Mouse (Mus musculus): ENCODE measurements around the gene 4930507D05Rik. TPM values are rescaled to one million over a fixed set of nuclear protein-coding genes. Genes with fewer than 3 reads are reported as not detected.
"Not testable (repeated sequence)": the region's sequence is repeated elsewhere in the genome, so short reads cannot be mapped to it uniquely, and the experiment has no call there.

4930507D05Rik gene
- total and polyA plus RNA-seq, 2 experiments from 2014 or later = 1.2 to 2.7 TPM

DNA sequence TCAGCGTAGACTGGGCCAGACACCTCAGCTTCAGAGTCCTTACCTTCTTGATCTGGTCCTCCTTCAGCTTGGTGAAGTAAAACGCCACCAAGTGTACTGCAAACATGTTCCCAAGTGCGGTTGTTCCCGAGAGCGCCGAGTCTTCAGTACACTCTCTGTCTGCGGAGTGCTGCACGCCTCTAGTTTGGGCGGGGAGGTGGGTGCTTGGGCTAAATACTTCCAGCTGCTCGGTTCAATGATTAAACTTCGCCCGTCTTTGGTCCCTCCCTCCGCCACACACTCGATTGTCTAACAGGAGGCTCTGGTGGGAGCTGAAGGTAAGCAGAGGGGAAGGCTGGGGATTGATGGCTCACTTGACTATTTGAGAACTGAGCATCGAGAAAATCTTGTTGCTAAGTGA, 27.0 kb upstream of the 4930507D05Rik start, which contains the start of gene Hkdc1:
Gene Hkdc1 (minus strand): TSS at position 237 of the 400 bp plus-strand sequence.
- Histone ChIP-seq H3K36me3 (ENCODE audit: insufficient read depth, low read length) (no peaks in the 10 kb centered on the region), H3K9me3 (ENCODE audit: low read length) (no peaks in the 10 kb centered on the region), H3K4me2 (ENCODE audit: low read depth, low read length, poor library complexity, severe bottlenecking) (no peak within 1 kb of the TSS), H3K27ac (ENCODE audit: low read depth, low read length) (no peak within 1 kb of the TSS), H3K9ac (replicated peaks; ENCODE audit: low read length, poor library complexity, severe bottlenecking) (no peak within 1 kb of the TSS), H3K4me1 (ENCODE audit: insufficient read depth, low read length) (no peaks in the 10 kb centered on the region), H3K27me3 (ENCODE audit: insufficient read depth, low read length) (no peaks in the 10 kb centered on the region), H3K4me3 (ENCODE audit: low read depth, low read length) (no peak within 1 kb of the TSS)
- no peak for ATAC-seq (ENCODE audit: low FRiP score)
- TF ChIP-seq CTCF (IDR thresholded peaks at IDR 0.05) = no peak
- no peak for DNase-seq (ENCODE audit: low spot score)
- WGBS = 53% methylated on average over 15 of the region's 15 CpGs

DNA sequence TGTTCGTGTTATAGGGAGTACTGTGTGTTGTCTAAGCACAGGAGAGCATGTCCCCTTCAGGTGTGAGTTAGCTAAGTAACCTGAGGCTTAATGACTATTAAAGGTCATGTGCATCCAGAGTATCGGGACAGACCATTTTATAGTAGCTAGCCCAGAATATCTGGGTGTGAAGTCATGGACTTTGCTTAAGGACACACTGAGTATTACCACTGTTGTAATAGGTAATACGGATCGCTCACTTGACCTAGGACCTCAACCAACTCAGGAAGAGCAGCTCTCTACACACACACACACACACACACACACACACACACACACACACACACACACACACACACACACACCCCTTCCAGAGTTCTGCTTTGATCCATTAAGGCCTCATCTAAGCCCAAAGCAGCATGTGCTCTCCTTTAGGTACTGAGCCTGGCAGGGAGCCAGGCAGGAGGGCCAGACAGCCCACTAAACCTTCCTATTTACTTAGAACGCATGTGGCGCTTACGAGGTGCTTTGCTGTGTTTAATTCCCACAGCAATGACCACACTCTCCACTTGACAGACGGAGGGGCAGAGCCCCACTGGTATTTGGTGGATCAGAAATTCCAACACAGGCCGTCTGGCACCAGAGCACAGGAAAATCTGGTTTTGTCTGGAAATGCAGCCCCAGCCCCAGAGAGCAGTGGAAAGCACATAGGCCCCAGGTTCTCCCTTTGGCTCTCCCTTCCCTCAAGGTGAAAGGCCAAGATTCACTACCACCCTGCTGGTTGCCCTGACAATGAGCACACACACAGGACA, 24.0 kb upstream of the 4930507D05Rik start:
- H3K9me3 ChIP-seq (ENCODE audit: low read length) = no peaks in the 10 kb centered on the region
- no peaks in the 10 kb centered on the region for H3K4me1 ChIP-seq (ENCODE audit: insufficient read depth, low read length)
- peaks cover 15% of the 10 kb centered on the region for H3K36me3 ChIP-seq (ENCODE audit: insufficient read depth, low read length)
- no peak overlapping the region for H3K4me2 ChIP-seq (ENCODE audit: low read depth, low read length, poor library complexity, severe bottlenecking)
- no peak overlapping the region for H3K9ac ChIP-seq (replicated peaks; ENCODE audit: low read length, poor library complexity, severe bottlenecking)
- no peak overlapping the region for H3K27ac ChIP-seq (ENCODE audit: low read depth, low read length)
- no peak for TF ChIP-seq CTCF (IDR thresholded peaks at IDR 0.05)
- H3K27me3 ChIP-seq (ENCODE audit: insufficient read depth, low read length) = no peaks in the 10 kb centered on the region
- 45% methylated on average over 9 of the region's 9 CpGs for WGBS
- no peak for DNase-seq (ENCODE audit: low spot score)
- no peak overlapping the region for H3K4me3 ChIP-seq (ENCODE audit: low read depth, low read length)
- ATAC-seq (ENCODE audit: low FRiP score) = no peak

DNA sequence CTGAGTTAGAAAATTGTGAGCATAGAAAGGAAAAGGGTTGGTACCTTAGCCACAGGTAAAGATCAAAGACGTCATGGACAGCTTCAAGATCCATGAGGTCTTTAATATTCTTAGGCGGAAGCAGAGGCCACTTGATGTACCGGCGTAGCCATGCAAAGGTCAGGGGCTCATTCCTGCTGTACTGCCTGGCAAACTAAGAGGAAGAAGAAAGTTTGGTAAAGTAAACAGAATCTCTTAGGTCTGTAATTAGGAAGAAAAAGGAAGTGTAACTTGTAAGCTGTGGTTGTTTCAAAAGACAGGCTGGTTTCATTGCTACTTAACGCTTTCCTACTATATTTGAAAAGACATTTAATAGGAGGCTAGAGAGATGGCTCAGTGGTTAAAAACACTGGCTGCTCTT, 18.9 kb upstream of the 4930507D05Rik start:
- no peak overlapping the region for H3K4me2 ChIP-seq (ENCODE audit: low read depth, low read length, poor library complexity, severe bottlenecking)
- TF ChIP-seq CTCF (IDR thresholded peaks at IDR 0.05) = no peak
- H3K4me3 ChIP-seq (ENCODE audit: low read depth, low read length) = no peak overlapping the region
- DNase-seq (ENCODE audit: low spot score) = no peak
- H3K4me1 ChIP-seq (ENCODE audit: insufficient read depth, low read length) = no peaks in the 10 kb centered on the region
- H3K27me3 ChIP-seq (ENCODE audit: insufficient read depth, low read length) = no peaks in the 10 kb centered on the region
- peaks cover 52% of the 10 kb centered on the region for H3K36me3 ChIP-seq (ENCODE audit: insufficient read depth, low read length)
- ATAC-seq (ENCODE audit: low FRiP score) = no peak
- no peak overlapping the region for H3K9ac ChIP-seq (replicated peaks; ENCODE audit: low read length, poor library complexity, severe bottlenecking)
- no peaks in the 10 kb centered on the region for H3K9me3 ChIP-seq (ENCODE audit: low read length)
- H3K27ac ChIP-seq (ENCODE audit: low read depth, low read length) = no peak overlapping the region
- 95% methylated on average over 5 of the region's 5 CpGs for WGBS

DNA sequence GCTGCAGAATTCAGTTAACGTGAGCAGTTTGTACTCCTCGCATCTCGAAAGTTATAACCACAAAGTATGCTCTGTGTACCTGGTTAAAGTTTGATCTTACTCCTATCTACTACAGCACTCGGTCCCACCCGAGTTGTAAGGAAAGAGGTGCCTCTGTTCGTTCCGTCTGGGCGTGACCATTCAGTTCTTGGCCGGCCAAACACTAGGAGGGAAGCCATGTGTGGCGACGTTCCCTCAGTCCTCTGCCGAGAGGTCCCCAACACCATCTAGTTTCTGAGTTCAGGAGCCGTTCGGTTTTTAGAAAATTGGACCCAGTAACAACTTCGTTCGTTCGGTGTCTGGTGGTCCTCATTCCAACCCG, 971 bp downstream of the 4930507D05Rik start:
- peak overlapping the region; percentile 93 for H3K27ac ChIP-seq (ENCODE audit: low read depth, low read length)
- ATAC-seq (ENCODE audit: low FRiP score) (no peak), DNase-seq (ENCODE audit: low spot score) (no peak)
- H3K9ac ChIP-seq (replicated peaks; ENCODE audit: low read length, poor library complexity, severe bottlenecking) = 0 out of 2 replicates have a peak overlapping the region, but pooled peaks have one; percentile 98
- H3K36me3 ChIP-seq (ENCODE audit: insufficient read depth, low read length) = peaks cover 19% of the 10 kb centered on the region
- H3K4me3 ChIP-seq (ENCODE audit: low read depth, low read length) = peak overlapping the region; percentile 94
- peaks cover 8% of the 10 kb centered on the region; the same call in 1 of the 2 replicates for H3K4me1 ChIP-seq (ENCODE audit: insufficient read depth, low read length)
- 43% methylated on average over 18 of the region's 18 CpGs for WGBS
- H3K27me3 ChIP-seq (ENCODE audit: insufficient read depth, low read length) = no peaks in the 10 kb centered on the region
- no peaks in the 10 kb centered on the region for H3K9me3 ChIP-seq (ENCODE audit: low read length)
- peak overlapping the region; percentile 66 for H3K4me2 ChIP-seq (ENCODE audit: low read depth, low read length, poor library complexity, severe bottlenecking)
- no peak for TF ChIP-seq CTCF (IDR thresholded peaks at IDR 0.05)

GRCm38 (mm10) chr10:62452001-62452400, 2.7 kb downstream of the 4930507D05Rik start:
- ATAC-seq (ENCODE audit: low FRiP score); DNase-seq (ENCODE audit: low spot score); H3K4me1 ChIP-seq (ENCODE audit: insufficient read depth, low read length); H3K27ac ChIP-seq (ENCODE audit: low read depth, low read length); H3K9ac ChIP-seq (replicated peaks; ENCODE audit: low read length, poor library complexity, severe bottlenecking); H3K27me3 ChIP-seq (ENCODE audit: insufficient read depth, low read length); H3K9me3 ChIP-seq (ENCODE audit: low read length); H3K4me3 ChIP-seq (ENCODE audit: low read depth, low read length); H3K4me2 ChIP-seq (ENCODE audit: low read depth, low read length, poor library complexity, severe bottlenecking): not testable (repeated sequence)
- peaks cover 10% of the 10 kb centered on the region for H3K36me3 ChIP-seq (ENCODE audit: insufficient read depth, low read length)
- WGBS = 75% methylated on average over 11 of the region's 11 CpGs

GRCm38 (mm10) chr10:62461321-62461720, 12.0 kb downstream of the 4930507D05Rik start:
- H3K4me3 ChIP-seq (ENCODE audit: low read depth, low read length) = no peak overlapping the region
- no peak overlapping the region for H3K9ac ChIP-seq (replicated peaks; ENCODE audit: low read length, poor library complexity, severe bottlenecking)
- no peak for TF ChIP-seq CTCF (IDR thresholded peaks at IDR 0.05)
- H3K9me3 ChIP-seq (ENCODE audit: low read length) = no peaks in the 10 kb centered on the region
- no peak overlapping the region for H3K27ac ChIP-seq (ENCODE audit: low read depth, low read length)
- peaks cover 20% of the 10 kb centered on the region; the same call in 1 of the 2 replicates for H3K36me3 ChIP-seq (ENCODE audit: insufficient read depth, low read length)
- H3K4me2 ChIP-seq (ENCODE audit: low read depth, low read length, poor library complexity, severe bottlenecking) = no peak overlapping the region
- H3K4me1 ChIP-seq (ENCODE audit: insufficient read depth, low read length) = no peaks in the 10 kb centered on the region
- no peak for ATAC-seq (ENCODE audit: low FRiP score)
- no peaks in the 10 kb centered on the region for H3K27me3 ChIP-seq (ENCODE audit: insufficient read depth, low read length)
- DNase-seq (ENCODE audit: low spot score) = no peak
